24 mouse cellular contexts compared by ENCODE assay signal in the genomic region with DNA sequence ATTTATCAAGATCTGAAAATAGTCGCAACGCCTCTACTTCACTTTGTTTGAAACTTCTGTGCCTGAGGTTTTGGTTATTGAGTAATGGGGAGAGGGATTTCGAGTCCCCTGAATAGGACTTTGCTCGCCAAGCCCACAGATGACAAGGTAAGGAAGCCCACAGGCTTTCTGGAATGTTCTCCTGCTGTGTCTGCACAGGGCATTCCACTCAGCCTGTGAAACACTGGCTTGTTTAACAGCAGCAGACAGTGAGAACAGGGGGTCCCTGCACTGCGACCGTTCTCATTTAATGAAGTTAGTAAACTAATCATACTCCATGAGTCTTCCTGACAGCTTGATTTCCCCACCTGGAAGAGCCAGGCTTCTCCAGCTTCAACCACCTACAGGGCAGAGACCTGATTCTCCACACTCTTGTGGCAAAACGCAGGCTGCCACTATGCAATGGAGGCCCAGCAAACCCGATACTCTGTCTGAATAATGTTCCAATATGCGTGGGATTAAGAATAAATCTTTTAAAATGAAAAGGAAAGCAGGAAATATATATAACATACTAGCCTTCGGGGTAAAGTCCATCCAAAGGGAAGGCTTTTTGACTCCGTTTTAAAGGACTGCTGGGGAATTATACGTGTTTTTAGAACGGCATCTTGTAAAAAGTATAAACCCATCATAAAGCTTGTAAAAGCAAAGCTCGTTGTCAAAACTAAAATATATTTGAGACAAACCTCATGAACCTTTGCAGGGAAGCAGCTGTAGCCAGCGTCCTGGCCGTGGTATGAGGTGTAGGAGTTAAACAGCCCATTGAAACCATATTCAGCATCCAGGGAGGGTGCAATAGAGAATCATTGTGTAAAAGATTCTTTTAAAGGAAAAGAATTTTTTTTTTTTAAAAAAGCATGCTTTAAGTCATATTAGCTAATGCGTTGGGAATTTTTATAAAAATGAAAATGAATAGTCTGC.
DNase-seq lines count a peak whose midpoint lies in the region; ATAC-seq and TF ChIP-seq lines count a peak whose summit lies in the region.
"Had no signal": no experiment of that assay in that cellular context is flagged by ENCODE, and none has a peak within 500 bp of the region (broad histone marks: within the 10 kb centered on the region; RNA-seq: fewer than 3 reads in every experiment).

No protein-coding gene starts in this region.

- peak overlapping the region; percentile 36; the same call in 1 of the 2 replicates for H3K27ac ChIP-seq in hindbrain, embryonic 13.5 days
- H3K27ac ChIP-seq in hindbrain, embryonic 12.5 days = no peak overlapping the region
- H3K27ac ChIP-seq in embryonic fibroblast, embryonic 13.5 days (ENCODE audit: insufficient read depth, low read length) = peak overlapping the region; percentile 21
- H3K27ac ChIP-seq: forebrain, embryonic 10.5 days; heart, embryonic 15.5 days; kidney, embryonic 15.5 days had no signal

- peak; percentile 6 for DNase-seq in R1 (ENCODE audit: low read depth, low spot score)
- peak; percentile 43 for DNase-seq in mesoderm, embryonic 11.5 days (ENCODE audit: low read depth, low spot score)
- no peak for DNase-seq in cerebellum, postnatal 4 days (ENCODE audit: low spot score in 2 of 2)
- DNase-seq: adrenal gland, postnatal 36 days; B cell, adult 2 months; cerebellum, adult 9-11 months; gastrocnemius, postnatal 36 days; heart, postnatal 36 days; kidney, adult 11 months; kidney, postnatal 36 days; layer of hippocampus, postnatal 36 days; right cerebral cortex, postnatal 25 days; spleen, adult 18-20 months had no signal

- H3K36me3 ChIP-seq in hindbrain, embryonic 13.5 days = no peaks in the 10 kb centered on the region
- no peaks in the 10 kb centered on the region for H3K36me3 ChIP-seq in hindbrain, embryonic 12.5 days
- H3K36me3 ChIP-seq: forebrain, embryonic 10.5 days; G1E; heart, embryonic 15.5 days; kidney, embryonic 15.5 days had no signal

- H3K9me3 ChIP-seq in hindbrain, embryonic 13.5 days = no peaks in the 10 kb centered on the region
- no peaks in the 10 kb centered on the region for H3K9me3 ChIP-seq in hindbrain, embryonic 12.5 days (replicated peaks)
- H3K9me3 ChIP-seq: forebrain, embryonic 10.5 days; G1E; heart, embryonic 15.5 days; kidney, embryonic 15.5 days had no signal

- H3K4me3 ChIP-seq in hindbrain, embryonic 13.5 days = no peak overlapping the region
- no peak overlapping the region for H3K4me3 ChIP-seq in hindbrain, embryonic 12.5 days
- no peak overlapping the region for H3K4me3 ChIP-seq in embryonic fibroblast, embryonic 13.5 days (ENCODE audit: insufficient read depth, low read length)
- H3K4me3 ChIP-seq: forebrain, embryonic 10.5 days; heart, embryonic 15.5 days; kidney, embryonic 15.5 days had no signal

- TF ChIP-seq POLR2A in embryonic fibroblast, embryonic 13.5 days (IDR thresholded peaks at IDR 0.05; ENCODE audit: low read depth, low read length) = no peak

- no peak for TF ChIP-seq CTCF in embryonic fibroblast, embryonic 13.5 days (IDR thresholded peaks at IDR 0.05; ENCODE audit: borderline replicate concordance, insufficient read depth, low read length)

- 79% methylated on average over 17 of the region's 17 CpGs for WGBS in hindbrain, embryonic 13.5 days
- 71% methylated on average over 17 of the region's 17 CpGs for WGBS in hindbrain, embryonic 12.5 days

- peaks cover 5% of the 10 kb centered on the region; the same call in 1 of the 2 replicates for H3K4me1 ChIP-seq in hindbrain, embryonic 13.5 days (replicated peaks)
- H3K4me1 ChIP-seq in hindbrain, embryonic 12.5 days = no peaks in the 10 kb centered on the region
- no peaks in the 10 kb centered on the region for H3K4me1 ChIP-seq in embryonic fibroblast, embryonic 13.5 days (ENCODE audit: control insufficient read depth, insufficient read depth, low read length)
- H3K4me1 ChIP-seq: forebrain, embryonic 10.5 days; heart, embryonic 15.5 days; kidney, embryonic 15.5 days had no signal

- no peak overlapping the region for H3K9ac ChIP-seq in hindbrain, embryonic 13.5 days
- no peak overlapping the region for H3K9ac ChIP-seq in hindbrain, embryonic 12.5 days
- H3K9ac ChIP-seq: heart, embryonic 15.5 days; kidney, embryonic 15.5 days had no signal

- no peak for ATAC-seq in hindbrain, embryonic 13.5 days (ENCODE audit: low FRiP score)
- no peak for ATAC-seq in hindbrain, embryonic 12.5 days (ENCODE audit: low FRiP score)
- no peak for ATAC-seq in activated CD4-positive, CD25-positive, alpha-beta regulatory T cell, adult 4 months
- ATAC-seq: lung, postnatal 0 days had no signal

- no peaks in the 10 kb centered on the region for H3K27me3 ChIP-seq in hindbrain, embryonic 13.5 days
- no peaks in the 10 kb centered on the region for H3K27me3 ChIP-seq in hindbrain, embryonic 12.5 days
- H3K27me3 ChIP-seq: CH12.LX; heart, embryonic 15.5 days; kidney, embryonic 15.5 days had no signal

- H3K4me2 ChIP-seq in hindbrain, embryonic 13.5 days = no peak overlapping the region
- no peak overlapping the region for H3K4me2 ChIP-seq in hindbrain, embryonic 12.5 days (replicated peaks)
- H3K4me2 ChIP-seq: heart, embryonic 15.5 days; kidney, embryonic 15.5 days; midbrain, embryonic 11.5 days had no signal

Comparison
In these comparisons a context has a peak if more than half of its experiments do, and no peak if none do; other contexts are left out.
1. DNase-seq: peak in R1 (single experiment) and mesoderm, embryonic 11.5 days (single experiment); none in cerebellum, postnatal 4 days (0 of 2).